Mouse (Mus musculus) brain, embryonic 14.5 days (tissue): ENCODE results near the gene Dzip3.

ENCODE experiments used
- CTCF ChIP-seq: fragments of 200-500 bp; IDR thresholded peaks from 2 replicates; pipeline ENCODE4 v1.5.1; 2012; ENCODE audit warnings: inconsistent platforms, mild to moderate bottlenecking, moderate library complexity, borderline replicate concordance; ENCODE audit not compliant: insufficient read depth, insufficient read length; ENCODE audit errors: extremely low read depth
- POLR2A ChIP-seq: fragments of 200-500 bp; IDR thresholded peaks from 2 replicates; pipeline ENCODE4 v1.6.1; 2012; ENCODE audit warnings: mild to moderate bottlenecking, inconsistent platforms, borderline replicate concordance; ENCODE audit not compliant: poor library complexity, insufficient read depth, insufficient read length, severe bottlenecking; ENCODE audit errors: extremely low read depth

- no peak for TF ChIP-seq POLR2A
- TF ChIP-seq CTCF: no peak
Measured at GRCm38 (mm10) chr16:48911184-48911583, 82.8 kb downstream of the Dzip3 start.
